Mouse (Mus musculus) ES-Bruce4 (cell line): Measurements from ENCODE around the gene Fasn. TPM values are rescaled to one million over a fixed set of nuclear protein-coding genes. Genes with fewer than 3 reads are reported as not detected.

Source experiments
- H3K27ac ChIP-seq: 2 replicates; pipeline ENCODE4 v1.5.1; 2012; ENCODE audit warnings: low read length, inconsistent platforms; ENCODE audit not compliant: insufficient read depth
- H3K27me3 ChIP-seq: 2 replicates; pipeline ENCODE4 v1.6.1; 2012; ENCODE audit warnings: mild to moderate bottlenecking, low read length, inconsistent platforms; ENCODE audit not compliant: control insufficient read depth, poor library complexity, insufficient read depth, severe bottlenecking
- H3K36me3 ChIP-seq: 2 replicates; pipeline ENCODE4 v1.6.1; 2012; ENCODE audit warnings: inconsistent platforms, mild to moderate bottlenecking, low read length, moderate library complexity; ENCODE audit not compliant: control insufficient read depth, poor library complexity, insufficient read depth, severe bottlenecking
- H3K4me1 ChIP-seq: one replicate; pipeline ENCODE4 v1.8.1; 2011; ENCODE audit warnings: low read length; ENCODE audit not compliant: control insufficient read depth, insufficient read depth
- H3K4me3 ChIP-seq: 2 replicates; pipeline ENCODE4 v1.5.1; 2011; ENCODE audit warnings: low read depth, mild to moderate bottlenecking, low read length
- H3K9ac ChIP-seq: 2 replicates; pipeline ENCODE4 v1.6.1; 2012; ENCODE audit warnings: low read depth, mild to moderate bottlenecking, inconsistent platforms; ENCODE audit not compliant: poor library complexity, severe bottlenecking
- H3K9me3 ChIP-seq: replicated peaks from 2 replicates; pipeline ENCODE4 v1.6.1; 2012; ENCODE audit warnings: mild to moderate bottlenecking, low read length, inconsistent platforms; ENCODE audit not compliant: control insufficient read depth, poor library complexity, insufficient read depth, severe bottlenecking
- CTCF ChIP-seq: IDR thresholded peaks from one replicate; pipeline ENCODE4 v1.8.1; 2011; ENCODE audit warnings: low read depth, low read length
- EP300 ChIP-seq: IDR thresholded peaks from 2 replicates; pipeline ENCODE4 v1.6.1; 2011; ENCODE audit warnings: low read depth, low read length; ENCODE audit not compliant: insufficient read depth
- POLR2A ChIP-seq: IDR thresholded peaks from one replicate; pipeline ENCODE4 v1.8.1; 2011; ENCODE audit warnings: low read length; ENCODE audit not compliant: insufficient read depth
- polyA plus RNA-seq: library from polyadenylated mRNA; stranded (reverse); fragments of >200 nt; gene quantifications from 2 replicates; pipeline ENCODE4 v1.2.4, GENCODE M21; 2011; ENCODE audit warnings: low read depth; ENCODE audit not compliant: missing spikeins, insufficient read depth, insufficient read length

The Fasn gene
- polyA plus RNA-seq, 1 experiment = 114 TPM

DNA sequence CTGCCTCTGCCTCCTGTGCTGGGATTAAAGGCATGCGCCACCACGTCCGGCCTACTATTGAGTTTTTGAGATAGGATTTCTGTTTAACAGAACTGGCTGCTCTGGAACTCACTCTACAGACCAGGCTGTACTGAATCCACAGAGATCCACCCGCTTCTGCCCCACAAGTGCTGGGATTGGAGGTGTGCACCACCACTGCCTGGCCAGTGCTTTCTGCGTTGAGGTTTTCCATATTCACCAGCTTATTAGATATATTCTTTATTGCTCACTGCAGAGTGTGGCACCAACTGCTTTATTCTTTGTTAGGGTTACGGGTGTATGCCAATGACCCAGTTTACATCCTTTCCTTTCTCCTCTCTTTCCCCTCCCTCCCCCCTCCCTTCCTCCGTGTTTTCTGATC is 20.1 kb downstream of the Fasn start:
- no peaks in the 10 kb centered on the region for H3K9me3 ChIP-seq
- H3K27me3 ChIP-seq = no peaks in the 10 kb centered on the region
- H3K4me1 ChIP-seq = no peaks in the 10 kb centered on the region
- H3K9ac ChIP-seq = no peak overlapping the region
- no peak overlapping the region for H3K27ac ChIP-seq
- no peak for TF ChIP-seq CTCF
- TF ChIP-seq EP300 = no peak
- TF ChIP-seq POLR2A = no peak
- H3K4me3 ChIP-seq = no peak overlapping the region
- H3K36me3 ChIP-seq = peaks cover 28% of the 10 kb centered on the region

DNA sequence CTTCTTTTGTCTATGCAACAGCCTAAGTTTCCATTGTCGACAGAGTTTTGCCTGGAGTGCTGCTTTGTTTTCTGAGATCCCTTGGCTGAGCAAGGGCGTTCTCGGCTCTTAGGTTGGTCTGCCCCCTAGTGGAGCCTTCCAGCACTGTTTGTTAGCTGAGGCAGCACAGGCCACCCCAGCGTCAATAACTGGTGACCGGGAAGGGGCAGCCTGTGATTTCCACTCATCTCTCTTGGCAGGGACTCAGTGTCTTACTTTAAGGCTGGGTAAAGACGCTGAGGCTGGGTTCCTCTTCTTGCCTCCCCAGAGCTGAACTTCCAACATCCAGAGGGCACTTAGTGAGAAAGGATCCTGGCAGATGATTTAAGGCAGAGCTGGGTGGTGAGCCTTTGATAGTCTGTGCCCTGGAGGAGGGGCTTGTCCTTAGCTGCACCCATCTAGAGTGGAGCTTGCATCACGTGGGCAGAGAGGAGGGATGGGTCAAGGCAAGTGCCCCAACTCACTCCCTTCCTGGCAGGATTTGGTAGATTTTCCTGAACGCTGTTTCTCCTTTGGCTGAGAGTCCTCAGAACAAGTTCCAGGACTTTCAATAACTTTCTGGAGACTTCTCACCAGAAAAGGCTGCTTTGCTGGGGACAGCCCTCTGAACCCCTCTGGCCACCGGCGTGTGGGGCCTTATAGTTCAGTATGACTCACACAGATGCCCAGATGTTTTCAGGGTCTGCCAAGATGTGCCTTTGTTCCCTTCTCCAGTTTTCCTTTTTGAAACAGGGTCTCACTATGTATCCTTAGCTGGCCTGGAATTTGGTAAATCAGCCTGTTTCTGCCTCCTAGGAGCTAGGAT is 24.1 kb downstream of the Fasn start:
- Histone ChIP-seq H3K4me3 (peak overlapping the region; percentile 33; the same call in 1 of the 2 replicates), H3K36me3 (no peaks in the 10 kb centered on the region), H3K9me3 (no peaks in the 10 kb centered on the region), H3K9ac (peak overlapping the region; percentile 21), H3K27ac (peak overlapping the region; percentile 84), H3K27me3 (no peaks in the 10 kb centered on the region), H3K4me1 (no peaks in the 10 kb centered on the region)
- TF ChIP-seq EP300 (0 out of 2 replicates have a peak, but pooled peaks have one; percentile 33), CTCF (peak; percentile 86), POLR2A (no peak)

DNA sequence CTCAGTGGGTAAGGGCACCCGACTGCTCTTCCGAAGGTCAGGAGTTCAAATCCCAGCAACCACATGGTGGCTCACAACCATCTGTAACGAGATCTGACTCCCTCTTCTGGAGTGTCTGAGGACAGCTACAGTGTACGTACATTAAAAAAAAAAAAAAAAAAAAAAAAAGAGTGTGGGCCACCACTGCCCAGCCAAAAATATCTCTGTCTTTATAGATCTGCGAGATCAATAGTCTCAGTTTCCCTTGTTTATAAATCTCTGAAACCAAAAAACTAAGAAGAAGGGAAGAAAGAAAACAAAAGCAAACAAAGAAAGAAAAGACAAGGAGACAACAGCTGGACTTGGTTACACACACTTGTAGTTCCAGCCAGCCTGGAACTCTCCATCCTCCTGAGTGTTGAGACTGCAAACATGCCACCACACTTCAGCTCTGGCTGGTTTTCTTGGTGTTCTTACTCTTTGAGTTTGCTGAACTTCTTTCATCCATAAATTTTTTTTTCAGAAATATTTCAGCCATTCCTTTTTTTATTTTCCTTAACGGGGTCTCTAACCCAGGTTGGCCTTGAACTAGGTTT is 24.9 kb downstream of the Fasn start:
- Histone ChIP-seq H3K27ac (peak overlapping the region; percentile 84), H3K4me1 (no peaks in the 10 kb centered on the region), H3K9me3 (no peaks in the 10 kb centered on the region), H3K9ac (peak overlapping the region; percentile 36; the same call in 1 of the 2 replicates), H3K27me3 (no peaks in the 10 kb centered on the region), H3K4me3 (no peak overlapping the region), H3K36me3 (no peaks in the 10 kb centered on the region)
- no peak for TF ChIP-seq EP300
- no peak for TF ChIP-seq POLR2A
- TF ChIP-seq CTCF = no peak

GRCm38 (mm10) chr11:120798244-120798643 is 26.1 kb downstream of the Fasn start:
- no peak overlapping the region for H3K9ac ChIP-seq
- H3K27ac ChIP-seq = no peak overlapping the region
- H3K4me1 ChIP-seq = no peaks in the 10 kb centered on the region
- H3K9me3 ChIP-seq = no peaks in the 10 kb centered on the region
- H3K4me3 ChIP-seq = no peak overlapping the region
- H3K36me3 ChIP-seq = no peaks in the 10 kb centered on the region
- no peak for TF ChIP-seq POLR2A
- TF ChIP-seq EP300 = no peak
- TF ChIP-seq CTCF = no peak
- H3K27me3 ChIP-seq = no peaks in the 10 kb centered on the region

DNA sequence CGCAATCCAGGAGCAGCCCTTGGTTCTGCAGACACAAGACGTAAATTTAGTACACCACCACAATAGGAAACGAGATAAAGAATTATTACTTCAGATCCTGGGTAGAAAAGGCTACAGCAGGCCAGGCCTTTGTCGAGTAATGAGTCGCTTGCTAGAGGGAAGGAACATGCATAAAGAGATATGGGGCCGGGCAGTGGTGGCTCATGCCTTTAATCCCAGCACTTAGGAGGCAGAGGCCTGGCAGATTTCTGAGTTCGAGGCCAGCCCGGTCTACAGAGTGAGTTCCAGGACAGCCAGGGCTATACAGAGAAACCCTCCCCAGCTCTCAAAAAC is 27.8 kb downstream of the Fasn start:
- peaks cover 9% of the 10 kb centered on the region for H3K36me3 ChIP-seq
- peak overlapping the region; percentile 45 for H3K4me3 ChIP-seq
- H3K27ac ChIP-seq = peak overlapping the region; percentile 55
- H3K9ac ChIP-seq = peak overlapping the region; percentile 48
- TF ChIP-seq CTCF (no peak), EP300 (no peak), POLR2A (no peak)
- no peaks in the 10 kb centered on the region for H3K9me3 ChIP-seq
- H3K4me1 ChIP-seq = no peaks in the 10 kb centered on the region
- H3K27me3 ChIP-seq = no peaks in the 10 kb centered on the region
